8 mouse cellular contexts compared by ENCODE assay signal in the genomic region with DNA sequence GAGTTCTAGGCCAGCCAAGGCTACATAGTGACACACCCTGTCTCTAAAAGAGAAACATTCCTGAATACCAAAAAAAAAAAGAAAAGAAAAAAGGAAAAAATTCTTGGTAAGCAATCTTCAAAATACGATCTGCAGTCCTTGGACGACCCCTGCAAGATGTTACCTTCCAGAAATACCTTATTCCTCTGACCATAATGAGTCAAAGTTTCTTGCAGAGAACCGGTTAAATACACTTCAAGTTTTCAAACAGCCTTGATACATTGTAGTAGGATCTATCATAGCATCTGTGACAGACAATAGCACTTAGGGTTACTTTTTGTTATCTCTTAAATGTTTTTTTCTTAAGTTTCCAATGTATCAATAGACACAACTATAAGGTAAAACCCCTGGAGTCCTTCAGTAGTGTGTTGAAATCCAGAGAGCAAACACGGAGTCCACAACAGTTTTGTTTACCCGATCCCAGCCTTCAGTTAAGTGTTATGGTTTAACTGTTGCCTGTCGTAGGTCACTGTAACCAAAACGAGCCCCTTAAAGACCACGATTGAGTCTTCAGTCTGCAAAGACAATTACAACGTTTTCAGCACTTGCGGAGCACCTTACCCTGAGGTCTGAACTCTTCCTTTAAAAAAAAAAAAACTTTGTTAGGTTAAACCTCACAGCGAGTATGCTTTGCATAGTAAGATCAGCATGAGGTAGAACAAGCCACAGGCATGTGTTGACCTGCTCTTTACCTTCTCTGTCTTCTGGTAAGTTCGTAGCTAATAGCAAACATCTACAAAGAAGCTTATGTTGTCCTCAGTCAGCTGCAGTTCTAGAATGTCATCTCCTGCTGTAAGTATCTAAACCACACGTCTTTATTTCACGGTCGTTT. TPM values are rescaled to one million over a fixed set of nuclear protein-coding genes. Genes with fewer than 3 reads are reported as not detected.
A peak's percentile ranks its signal among the peaks of the same experiment; 100 is the strongest.
DNase-seq lines count a peak whose midpoint lies in the region; ATAC-seq and TF ChIP-seq lines count a peak whose summit lies in the region.

No protein-coding gene starts in this region.

- no peak for TF ChIP-seq POLR2A in myocyte (IDR thresholded peaks at IDR 0.05; ENCODE audit: insufficient read length, low read depth)

- H3ac ChIP-seq in myocyte (ENCODE audit: control insufficient read depth, insufficient read length) = peak overlapping the region; percentile 88

- H3K4me3 ChIP-seq in kidney, embryonic 15.5 days (replicated peaks) = peak overlapping the region; percentile 93
- H3K4me3 ChIP-seq in hindbrain, embryonic 14.5 days (replicated peaks; ENCODE audit: low read length) = peak overlapping the region; percentile 85
- peak overlapping the region; percentile 58 for H3K4me3 ChIP-seq in myocyte

- H3K36me3 ChIP-seq in kidney, embryonic 15.5 days = no peaks in the 10 kb centered on the region
- no peaks in the 10 kb centered on the region for H3K36me3 ChIP-seq in hindbrain, embryonic 14.5 days (replicated peaks; ENCODE audit: control insufficient read depth, insufficient read depth)
- H3K36me3 ChIP-seq in myocyte (ENCODE audit: control insufficient read depth, insufficient read depth) = no peaks in the 10 kb centered on the region

- peak overlapping the region; percentile 64 for H3K4me2 ChIP-seq in kidney, embryonic 15.5 days
- H3K4me2 ChIP-seq in hindbrain, embryonic 14.5 days (replicated peaks) = peak overlapping the region; percentile 58
- peak overlapping the region; percentile 63 for H3K4me2 ChIP-seq in myocyte (ENCODE audit: low read depth)

- no peak for ATAC-seq in kidney, embryonic 15.5 days (replicated peaks; ENCODE audit: low FRiP score)
- no peak for ATAC-seq in hindbrain, embryonic 14.5 days (ENCODE audit: low FRiP score)

- peaks cover 35% of the 10 kb centered on the region for H3K79me2 ChIP-seq in myocyte (ENCODE audit: control insufficient read depth, insufficient read depth)

- H3K27ac ChIP-seq in kidney, embryonic 15.5 days = peak overlapping the region; percentile 98
- peak overlapping the region; percentile 99 for H3K27ac ChIP-seq in hindbrain, embryonic 14.5 days

- no peaks in the 10 kb centered on the region for H3K27me3 ChIP-seq in kidney, embryonic 15.5 days
- no peaks in the 10 kb centered on the region for H3K27me3 ChIP-seq in hindbrain, embryonic 14.5 days (ENCODE audit: control insufficient read depth, insufficient read depth, low read length)
- no peaks in the 10 kb centered on the region for H3K27me3 ChIP-seq in myocyte (ENCODE audit: control insufficient read depth, insufficient read depth, insufficient read length)

- H3K9me3 ChIP-seq in kidney, embryonic 15.5 days (replicated peaks) = no peaks in the 10 kb centered on the region
- H3K9me3 ChIP-seq in hindbrain, embryonic 14.5 days (ENCODE audit: control insufficient read depth, low read length) = no peaks in the 10 kb centered on the region

- peaks cover 17% of the 10 kb centered on the region for H3K4me1 ChIP-seq in kidney, embryonic 15.5 days
- peaks cover 18% of the 10 kb centered on the region; the same call in 1 of the 2 replicates for H3K4me1 ChIP-seq in hindbrain, embryonic 14.5 days (replicated peaks; ENCODE audit: control insufficient read depth, insufficient read depth, low read length)

- WGBS in kidney, embryonic 15.5 days = 48% methylated on average over 15 of the region's 15 CpGs
- 58% methylated on average over 15 of the region's 15 CpGs for WGBS in hindbrain, embryonic 14.5 days

- DNase-seq in kidney, postnatal 25 days = no peak
- peak; percentile 40 for DNase-seq in ZHBTc4 (ENCODE audit: low read depth, low spot score)
- no peak for DNase-seq in hindbrain, embryonic 14.5 days (ENCODE audit: low spot score)
- no peak for DNase-seq in right cerebral cortex, postnatal 14 days
- DNase-seq in adrenal gland, adult (ENCODE audit: inconsistent age in 2 of 2, low spot score in 1 of 2) = no peak
- no peak for DNase-seq in c-Kit-positive CD71-positive TER-119-positive erythroid progenitor cells, embryonic 14.5 days (ENCODE audit: low spot score)

- H3K9ac ChIP-seq in kidney, embryonic 15.5 days = peak overlapping the region; percentile 93
- H3K9ac ChIP-seq in hindbrain, embryonic 14.5 days = peak overlapping the region; percentile 97

TF ChIP-seq in myocyte, 11 proteins besides CTCF, POLR2A, EP300 and RAD21:
- TF ChIP-seq REST (IDR thresholded peaks at IDR 0.05; ENCODE audit: insufficient read depth, insufficient read length) = no peak
- no peak for TF ChIP-seq MYOG (IDR thresholded peaks at IDR 0.05; ENCODE audit: control insufficient read depth in 1 of 3, insufficient read depth in 1 of 3, insufficient read length in 2 of 3, low read depth in 2 of 3)
- no peak for TF ChIP-seq SRF (IDR thresholded peaks at IDR 0.05; ENCODE audit: control insufficient read depth, insufficient read length, low read depth)
- no peak for TF ChIP-seq POLR2AphosphoS2 (IDR thresholded peaks at IDR 0.05; ENCODE audit: insufficient read length, low read depth)
- TF ChIP-seq E2F4 (IDR thresholded peaks at IDR 0.05; ENCODE audit: insufficient read depth) = no peak
- TF ChIP-seq MYOD1 (IDR thresholded peaks at IDR 0.05; ENCODE audit: control insufficient read depth in 1 of 3, insufficient read length in 2 of 3, low read depth in 2 of 3) = no peak

RNA-seq across cellular contexts. Expression of a gene that starts 0.8 kb away (rescaled TPM):
- 37.0 and 40.8 TPM in 2 replicates for polyA plus RNA-seq in kidney, embryonic 15.5 days (2015; fragmentation: Nextera tagmentation; extraction: Ambion mirVana)
- 56.9 and 58.3 TPM in 2 replicates for polyA plus RNA-seq in hindbrain, embryonic 14.5 days (2014; fragmentation: Nextera tagmentation; extraction: Ambion mirVana)
- polyA plus RNA-seq in myocyte (2012; fragmentation: generic; extraction: Trizol) = 10.1 TPM
